Comparison of ENCODE assay signal across 20 mouse cellular contexts in genomic region chr15:30709754-30710105, GRCm38 (mm10).
"Had no signal": no experiment of that assay in that cellular context is flagged by ENCODE, and none has a peak within 500 bp of the region (broad histone marks: within the 10 kb centered on the region; RNA-seq: fewer than 3 reads in every experiment).

No protein-coding gene starts in this region.

- H3K4me2 ChIP-seq: heart, embryonic 12.5 days; hindbrain, embryonic 12.5 days; hindbrain, embryonic 14.5 days; limb, embryonic 13.5 days; limb, embryonic 15.5 days; liver, embryonic 12.5 days had no signal

- H3K27ac ChIP-seq: heart, embryonic 10.5 days; hindbrain, embryonic 10.5 days; kidney, postnatal 0 days; limb, embryonic 13.5 days; limb, embryonic 15.5 days; liver, embryonic 12.5 days; liver, embryonic 14.5 days had no signal

- H3K4me1 ChIP-seq: heart, embryonic 10.5 days; heart, embryonic 12.5 days; limb, embryonic 13.5 days; limb, embryonic 15.5 days; liver, embryonic 12.5 days had no signal

- ATAC-seq: inflammation-experienced regulatory T-cells, adult 6 months; liver, embryonic 12.5 days had no signal

- H3K9ac ChIP-seq: forebrain, postnatal 0 days; heart, embryonic 12.5 days; hindbrain, embryonic 12.5 days; hindbrain, embryonic 14.5 days; limb, embryonic 13.5 days; limb, embryonic 15.5 days; liver, embryonic 12.5 days; liver, embryonic 14.5 days had no signal

- DNase-seq: forebrain, postnatal 0 days; gastrocnemius, postnatal 14 days; gastrocnemius, postnatal 36 days; heart, adult 18-20 months; heart, postnatal 10 days; heart, postnatal 4 days; layer of hippocampus, adult 9-11 months; layer of hippocampus, postnatal 36 days; left cerebral cortex, postnatal 4 days had no signal

- H3K27me3 ChIP-seq: heart, embryonic 12.5 days; hindbrain, embryonic 12.5 days; limb, embryonic 13.5 days; limb, embryonic 15.5 days; liver, embryonic 12.5 days had no signal

- H3K9me3 ChIP-seq: heart, embryonic 10.5 days; heart, embryonic 12.5 days; hindbrain, embryonic 10.5 days; hindbrain, embryonic 12.5 days; limb, embryonic 13.5 days; limb, embryonic 15.5 days; liver, embryonic 12.5 days had no signal

- H3K4me3 ChIP-seq: heart, embryonic 10.5 days; heart, embryonic 12.5 days; hindbrain, embryonic 10.5 days; hindbrain, embryonic 12.5 days; limb, embryonic 13.5 days; limb, embryonic 15.5 days; liver, embryonic 12.5 days had no signal

- H3K36me3 ChIP-seq: heart, embryonic 10.5 days; heart, embryonic 12.5 days; hindbrain, embryonic 10.5 days; hindbrain, embryonic 12.5 days; limb, embryonic 13.5 days; limb, embryonic 15.5 days; liver, embryonic 12.5 days had no signal
